Mouse (Mus musculus): ENCODE data around the gene Gm49396.

- no peak for TF ChIP-seq CTCF (IDR thresholded peaks at IDR 0.05; ENCODE audit: borderline replicate concordance, extremely low read depth, insufficient read depth, insufficient read length)
- TF ChIP-seq POLR2A (IDR thresholded peaks at IDR 0.05; ENCODE audit: borderline replicate concordance, extremely low read depth, insufficient read depth, insufficient read length, poor library complexity, severe bottlenecking): no peak
Observed at GRCm38 (mm10) chr7:30564970-30565571, 1.9 kb downstream of the Gm49396 start, which contains the start of gene Igflr1.

Data from brain, embryonic 14.5 days (tissue).